Mouse (Mus musculus) limb, embryonic 14.5 days (tissue): ENCODE results near the gene Taldo1. TPM values are rescaled to one million over a fixed set of nuclear protein-coding genes. Genes with fewer than 3 reads are reported as not detected.
"Not testable (repeated sequence)": the region's sequence is repeated elsewhere in the genome, so short reads cannot be mapped to it uniquely, and the experiment has no call there.

Experiments
- ATAC-seq: fragments of 200-750 bp; cut with Nextera tagmentation; 2 replicates; pipeline ENCODE4 v1.8.0; 2017; ENCODE audit warnings: low read depth, moderate number of reproducible peaks, moderate TSS enrichment; ENCODE audit not compliant: low FRiP score
- DNase-seq: peaks from one replicate; pipeline ENCODE4 v3.0.0-alpha.2; 2015; ENCODE audit warnings: low spot score
- H3K27ac ChIP-seq: fragments of 300-500 bp; sonication (generic); replicated peaks from 2 replicates; pipeline ENCODE4 v1.5.1; 2014; ENCODE audit warnings: low read depth, mild to moderate bottlenecking, low read length, moderate library complexity, mixed read lengths
- H3K27me3 ChIP-seq: fragments of 300-500 bp; sonication (generic); 2 replicates; pipeline ENCODE4 v1.6.1; 2014; ENCODE audit warnings: low read length, mixed read lengths; ENCODE audit not compliant: control insufficient read depth, insufficient read depth
- H3K36me3 ChIP-seq: fragments of 300-500 bp; sonication (generic); 2 replicates; pipeline ENCODE4 v1.6.1; 2014; ENCODE audit warnings: mild to moderate bottlenecking, low read length, moderate library complexity, mixed read lengths; ENCODE audit not compliant: control insufficient read depth, insufficient read depth
- H3K4me1 ChIP-seq: fragments of 300-500 bp; sonication (generic); 2 replicates; pipeline ENCODE4 v1.6.1; 2014; ENCODE audit warnings: antibody characterized with exemption, low read length, mixed read lengths; ENCODE audit not compliant: control insufficient read depth, insufficient read depth
- H3K4me2 ChIP-seq: fragments of 300-500 bp; sonication (generic); replicated peaks from 2 replicates; pipeline ENCODE4 v1.6.1; 2014; ENCODE audit warnings: low read depth, mild to moderate bottlenecking, low read length, moderate library complexity; ENCODE audit not compliant: severe bottlenecking
- H3K4me3 ChIP-seq: fragments of 300-500 bp; sonication (generic); replicated peaks from 2 replicates; pipeline ENCODE4 v1.5.1; 2014; ENCODE audit warnings: low read length
- H3K9ac ChIP-seq: fragments of 300-500 bp; sonication (generic); 2 replicates; pipeline ENCODE4 v1.6.1; 2014; ENCODE audit warnings: mild to moderate bottlenecking, low read depth, low read length, moderate library complexity; ENCODE audit not compliant: severe bottlenecking
- H3K9me3 ChIP-seq: fragments of 300-500 bp; sonication (generic); 2 replicates; pipeline ENCODE4 v1.6.1; 2016; ENCODE audit warnings: low read length; ENCODE audit not compliant: control insufficient read depth
- POLR2A ChIP-seq: fragments of 200-500 bp; IDR thresholded peaks from 2 replicates; pipeline ENCODE4 v1.8.0; 2012; ENCODE audit warnings: inconsistent platforms, mild to moderate bottlenecking, moderate library complexity, borderline replicate concordance; ENCODE audit not compliant: insufficient read depth, insufficient read length; ENCODE audit errors: extremely low read depth
- WGBS: fragments of 180-500 bp; shearing (Covaris S2); extraction: QIAGEN DNeasy Blood & Tissue Kit; methylation state at CpG from one replicate; pipeline ENCODE4 v1.1.7; 2014; 5-methylcytosine and 5-hydroxymethylcytosine counted together
- polyA plus RNA-seq, 2 experiments: library from polyadenylated mRNA; depleted of rRNA in 1 of 2; stranded (reverse) in 1 of 2; unstranded in 1 of 2; fragments of >200 nt; fragmentation: Nextera tagmentation in 1 of 2; extraction: Ambion mirVana in 1 of 2; gene quantifications; 2 replicates each; pipeline versions ENCODE4 v1.2.1 to v1.2.3; 2012 to 2014

Taldo1 gene
- polyA plus RNA-seq, 2 experiments: 188 to 238 TPM

DNA sequence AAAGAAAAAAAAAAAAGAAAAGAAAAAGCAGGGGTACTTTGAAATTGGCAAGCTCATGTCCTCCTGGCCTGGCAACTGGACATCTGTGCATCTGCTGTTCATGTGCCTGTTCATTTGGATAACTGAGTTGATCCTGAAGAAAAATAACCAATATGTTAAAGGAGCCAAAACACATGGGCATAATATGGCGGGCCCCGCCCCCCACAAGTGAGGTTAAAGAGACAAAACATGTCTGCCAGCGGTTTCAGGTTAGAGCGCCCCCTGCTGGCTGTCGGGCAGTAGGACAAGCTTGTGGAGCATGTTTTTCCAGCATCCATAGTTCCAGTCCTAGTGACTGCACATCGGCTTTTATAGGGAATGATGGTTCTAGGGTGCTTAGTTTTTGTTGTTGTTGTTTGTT is 2.8 kb downstream of the Taldo1 start:
- no peaks in the 10 kb centered on the region for H3K27me3 ChIP-seq
- peaks cover 13% of the 10 kb centered on the region for H3K4me1 ChIP-seq
- no peak overlapping the region for H3K27ac ChIP-seq
- no peak overlapping the region for H3K4me2 ChIP-seq
- peaks cover 25% of the 10 kb centered on the region for H3K36me3 ChIP-seq
- no peak overlapping the region for H3K9ac ChIP-seq
- no peak for TF ChIP-seq POLR2A
- 20% methylated on average over 6 of the region's 6 CpGs for WGBS
- DNase-seq (no peak), ATAC-seq (no peak)
- no peak overlapping the region for H3K4me3 ChIP-seq
- H3K9me3 ChIP-seq: no peaks in the 10 kb centered on the region

DNA sequence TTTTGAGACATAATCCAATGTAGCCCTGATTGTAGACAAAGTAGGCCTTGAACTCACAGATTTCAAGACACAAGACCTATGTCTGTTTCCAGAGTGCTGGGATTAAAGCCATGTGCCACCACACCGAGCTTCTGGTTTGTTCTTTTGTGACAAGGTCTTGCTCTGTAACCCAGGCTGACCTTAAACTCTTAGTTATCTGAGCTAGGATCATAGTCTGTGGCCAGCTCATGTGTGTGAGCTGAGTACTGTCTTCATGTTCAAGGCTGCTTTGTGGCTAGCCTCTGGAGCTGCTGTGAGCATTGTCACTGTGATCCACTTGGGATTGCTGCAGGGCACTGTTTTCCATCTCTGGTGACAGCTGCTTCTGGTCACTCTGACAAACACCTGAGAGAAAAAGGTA is 3.3 kb downstream of the Taldo1 start:
- Histone ChIP-seq H3K4me2 (no peak overlapping the region), H3K4me1 (peaks cover 13% of the 10 kb centered on the region), H3K9ac (no peak overlapping the region), H3K9me3 (no peaks in the 10 kb centered on the region), H3K4me3 (no peak overlapping the region), H3K27ac (no peak overlapping the region), H3K36me3 (peaks cover 31% of the 10 kb centered on the region), H3K27me3 (no peaks in the 10 kb centered on the region)
- ATAC-seq (no peak), DNase-seq (no peak)
- 72% methylated on average over 1 of the region's 1 CpGs for WGBS
- no peak for TF ChIP-seq POLR2A

GRCm38 (mm10) chr7:141403305-141403704 is 11.3 kb downstream of the Taldo1 start:
- no peak for DNase-seq
- Histone ChIP-seq H3K4me3 (no peak overlapping the region), H3K27me3 (no peaks in the 10 kb centered on the region), H3K4me1 (no peaks in the 10 kb centered on the region), H3K4me2 (no peak overlapping the region), H3K27ac (no peak overlapping the region), H3K9ac (no peak overlapping the region), H3K36me3 (peaks cover 54% of the 10 kb centered on the region), H3K9me3 (no peaks in the 10 kb centered on the region)
- 49% methylated on average over 5 of the region's 5 CpGs for WGBS
- TF ChIP-seq POLR2A: no peak
- no peak for ATAC-seq

- Histone ChIP-seq H3K36me3 (peaks cover 55% of the 10 kb centered on the region), H3K4me2 (no peak overlapping the region), H3K9ac (no peak overlapping the region), H3K4me1 (no peaks in the 10 kb centered on the region), H3K27ac (no peak overlapping the region), H3K27me3 (no peaks in the 10 kb centered on the region), H3K9me3 (no peaks in the 10 kb centered on the region), H3K4me3 (no peak overlapping the region)
- WGBS: 89% methylated on average over 4 of the region's 4 CpGs
- DNase-seq (no peak), ATAC-seq (no peak)
- no peak for TF ChIP-seq POLR2A
Measured at GRCm38 (mm10) chr7:141405466-141405865, 13.5 kb downstream of the Taldo1 start.

GRCm38 (mm10) chr7:141407670-141408069 is 15.7 kb downstream of the Taldo1 start:
- H3K4me3 ChIP-seq, ATAC-seq, H3K27ac ChIP-seq, DNase-seq, H3K4me1 ChIP-seq, H3K27me3 ChIP-seq, H3K9ac ChIP-seq, H3K4me2 ChIP-seq, H3K9me3 ChIP-seq: not testable (repeated sequence)
- WGBS: 96% methylated on average over 7 of the region's 7 CpGs
- peaks cover 42% of the 10 kb centered on the region for H3K36me3 ChIP-seq

- no peak overlapping the region for H3K4me3 ChIP-seq
- DNase-seq (peak; percentile 66), ATAC-seq (peak; percentile 76)
- WGBS: 19% methylated on average over 11 of the region's 11 CpGs
- no peak overlapping the region for H3K4me2 ChIP-seq
- peaks cover 5% of the 10 kb centered on the region for H3K4me1 ChIP-seq
- H3K36me3 ChIP-seq: peaks cover 34% of the 10 kb centered on the region
- H3K9ac ChIP-seq: no peak overlapping the region
- H3K27ac ChIP-seq: no peak overlapping the region
- no peak for TF ChIP-seq POLR2A
- no peaks in the 10 kb centered on the region for H3K27me3 ChIP-seq
- no peaks in the 10 kb centered on the region for H3K9me3 ChIP-seq
Measured at GRCm38 (mm10) chr7:141408833-141409232, 16.8 kb downstream of the Taldo1 start.
